Mouse (Mus musculus) small intestine, adult 2 months (tissue): ENCODE results near the gene Creb1. TPM values are rescaled to one million over a fixed set of nuclear protein-coding genes. Genes with fewer than 3 reads are reported as not detected.

Source experiments
- H3K27ac ChIP-seq: fragments of 200-500 bp; 2 replicates; pipeline ENCODE4 v1.5.1; 2012; ENCODE audit warnings: low read depth, low read length, control low read depth, inconsistent platforms; ENCODE audit not compliant: insufficient read depth
- H3K27me3 ChIP-seq: fragments of 200-500 bp; 2 replicates; pipeline ENCODE4 v1.6.1; 2012; ENCODE audit warnings: mild to moderate bottlenecking, moderate library complexity, low read length, inconsistent platforms; ENCODE audit not compliant: control insufficient read depth, insufficient read depth
- H3K36me3 ChIP-seq: fragments of 200-500 bp; 2 replicates; pipeline ENCODE4 v1.6.1; 2012; ENCODE audit warnings: mild to moderate bottlenecking, low read length, control low read depth, inconsistent platforms; ENCODE audit not compliant: control insufficient read depth, insufficient read depth
- H3K4me1 ChIP-seq: fragments of 200-500 bp; 2 replicates; pipeline ENCODE4 v1.6.1; 2012; ENCODE audit warnings: low read length, inconsistent platforms, mixed read lengths; ENCODE audit not compliant: control insufficient read depth, insufficient read depth, insufficient read length
- H3K4me3 ChIP-seq: fragments of 200-500 bp; 2 replicates; pipeline ENCODE4 v1.5.1; 2012; ENCODE audit warnings: low read depth, mild to moderate bottlenecking, control low read depth, inconsistent platforms, low read length, moderate library complexity
- CTCF ChIP-seq: fragments of 200-500 bp; IDR thresholded peaks from 2 replicates; pipeline ENCODE4 v1.5.1; 2012; ENCODE audit warnings: low read depth, mild to moderate bottlenecking, control low read depth, inconsistent platforms, low read length, moderate library complexity, mixed read lengths; ENCODE audit not compliant: insufficient replicate concordance, insufficient read length; ENCODE audit errors: extremely low read depth
- POLR2A ChIP-seq: fragments of 200-500 bp; IDR thresholded peaks from 2 replicates; pipeline ENCODE4 v1.6.1; 2012; ENCODE audit warnings: low read depth, mild to moderate bottlenecking, control low read depth, inconsistent platforms, low read length, moderate library complexity
- WGBS: fragments of 180-500 bp; shearing (Covaris S2); methylation state at CpG from one replicate; pipeline ENCODE4 v1.1.7; 2018; 5-methylcytosine and 5-hydroxymethylcytosine counted together
- polyA plus RNA-seq: library from polyadenylated mRNA; depleted of rRNA; stranded (reverse); fragments of >200 nt; gene quantifications from 2 replicates; pipeline ENCODE4 v1.2.3, GENCODE M21; 2012

Creb1 gene
- polyA plus RNA-seq, 1 experiment = 12.6 TPM

- no peak for TF ChIP-seq POLR2A
- TF ChIP-seq CTCF = no peak
- Histone ChIP-seq H3K27ac (no peak overlapping the region), H3K36me3 (0 out of 2 replicates have a peak, but pooled peaks cover 2% of the 10 kb centered on the region), H3K4me3 (no peak overlapping the region), H3K4me1 (peaks cover 8% of the 10 kb centered on the region; the same call in 1 of the 2 replicates), H3K27me3 (no peaks in the 10 kb centered on the region)
Observed at GRCm38 (mm10) chr1:64527626-64528025, 4.8 kb upstream of the Creb1 start.

- WGBS = 84% methylated on average over 5 of the region's 5 CpGs
- no peak overlapping the region for H3K4me3 ChIP-seq
- no peak for TF ChIP-seq CTCF
- no peak for TF ChIP-seq POLR2A
Observed at GRCm38 (mm10) chr1:64529781-64530315, 2.6 kb upstream of the Creb1 start.

GRCm38 (mm10) chr1:64531548-64531947 lies 897 bp upstream of the Creb1 start:
- Histone ChIP-seq H3K4me3 (peak overlapping the region; percentile 79), H3K27me3 (no peaks in the 10 kb centered on the region), H3K27ac (peak overlapping the region; percentile 88), H3K4me1 (peaks cover 8% of the 10 kb centered on the region; the same call in 1 of the 2 replicates), H3K36me3 (0 out of 2 replicates have a peak, but pooled peaks cover 2% of the 10 kb centered on the region)
- TF ChIP-seq CTCF (no peak), POLR2A (no peak)
- WGBS = 3% methylated on average over 7 of the region's 7 CpGs

More at GRCm38 (mm10) chr1:64529781-64530315, 2.6 kb upstream of the Creb1 start:
- no peaks in the 10 kb centered on the region for H3K27me3 ChIP-seq
- 0 out of 2 replicates have a peak, but pooled peaks cover 2% of the 10 kb centered on the region for H3K36me3 ChIP-seq
- H3K27ac ChIP-seq = no peak overlapping the region
- H3K4me1 ChIP-seq = peaks cover 8% of the 10 kb centered on the region; the same call in 1 of the 2 replicates

GRCm38 (mm10) chr1:64532067-64532523 lies 350 bp upstream of the Creb1 start:
- H3K36me3 ChIP-seq = 0 out of 2 replicates have a peak, but pooled peaks cover 2% of the 10 kb centered on the region
- WGBS = under 1% methylated on average over 34 of the region's 34 CpGs
- no peaks in the 10 kb centered on the region for H3K27me3 ChIP-seq
- TF ChIP-seq POLR2A (no peak), CTCF (no peak)
- peak overlapping the region; percentile 79 for H3K4me3 ChIP-seq
- peak overlapping the region; percentile 88 for H3K27ac ChIP-seq
- peaks cover 8% of the 10 kb centered on the region; the same call in 1 of the 2 replicates for H3K4me1 ChIP-seq

- H3K27me3 ChIP-seq = no peaks in the 10 kb centered on the region
- WGBS = 1% methylated on average over 35 of the region's 35 CpGs
- no peak; the same call in 1 of the 2 replicates for TF ChIP-seq POLR2A
- TF ChIP-seq CTCF = no peak
- no peaks in the 10 kb centered on the region; the same call in 1 of the 2 replicates for H3K36me3 ChIP-seq
- H3K4me1 ChIP-seq = peaks cover 8% of the 10 kb centered on the region; the same call in 1 of the 2 replicates
- H3K27ac ChIP-seq = peak overlapping the region; percentile 90
- peak overlapping the region; percentile 90 for H3K4me3 ChIP-seq
Observed at GRCm38 (mm10) chr1:64533471-64534443, 1.3 kb downstream of the Creb1 start.

- no peaks in the 10 kb centered on the region for H3K27me3 ChIP-seq
- WGBS = 63% methylated on average over 3 of the region's 3 CpGs
- H3K36me3 ChIP-seq = peaks cover 2% of the 10 kb centered on the region; the same call in 1 of the 2 replicates
- no peaks in the 10 kb centered on the region for H3K4me1 ChIP-seq
- no peak overlapping the region for H3K4me3 ChIP-seq
- no peak for TF ChIP-seq POLR2A
- no peak for TF ChIP-seq CTCF
- no peak overlapping the region for H3K27ac ChIP-seq
Observed at GRCm38 (mm10) chr1:64538837-64539367, 6.5 kb downstream of the Creb1 start.
